Mouse (Mus musculus): ENCODE data around the gene Nova2. TPM values are rescaled to one million over a fixed set of nuclear protein-coding genes. Genes with fewer than 3 reads are reported as not detected.

Gene Nova2
- polyA plus RNA-seq, 1 experiment from 2014 or later, result 0.22 TPM

GRCm38 (mm10) chr7:18926041-18926790 is 528 bp downstream of the Nova2 start:
- peak; percentile 44 for ATAC-seq (ENCODE audit: low FRiP score, low TSS enrichment)
- H3K4me3 ChIP-seq (ENCODE audit: low read depth, low read length), result peak overlapping the region; percentile 45
- H3K36me3 ChIP-seq (ENCODE audit: control insufficient read depth, insufficient read depth, low read length), result no peaks in the 10 kb centered on the region
- 4% methylated on average over 28 of the region's 42 CpGs for WGBS
- peak overlapping the region; percentile 53 for H3K9ac ChIP-seq (ENCODE audit: low read length)
- 0 out of 2 replicates have a peak, but pooled peaks cover 2% of the 10 kb centered on the region for H3K4me1 ChIP-seq (replicated peaks; ENCODE audit: control insufficient read depth, insufficient read depth)
- no peaks in the 10 kb centered on the region for H3K9me3 ChIP-seq (ENCODE audit: control insufficient read depth, low read length)
- peak overlapping the region; percentile 35; the same call in 1 of the 2 replicates for H3K27ac ChIP-seq (replicated peaks)
- TF ChIP-seq CTCF (IDR thresholded peaks at IDR 0.05; ENCODE audit: low read depth) (no peak), EP300 (optimal IDR thresholded peaks at IDR 0.05) (no peak)
- 0 out of 2 replicates have a peak, but pooled peaks cover 2% of the 10 kb centered on the region for H3K27me3 ChIP-seq (ENCODE audit: control insufficient read depth, insufficient read depth, low read length)
- DNase-seq (ENCODE audit: low spot score), result peak; percentile 22
- H3K4me2 ChIP-seq (replicated peaks; ENCODE audit: low read depth), result peak overlapping the region; percentile 68

GRCm38 (mm10) chr7:18926911-18927310 is 1.2 kb downstream of the Nova2 start:
- Histone ChIP-seq H3K9me3 (ENCODE audit: control insufficient read depth, low read length) (no peaks in the 10 kb centered on the region), H3K27ac (replicated peaks) (no peak overlapping the region), H3K36me3 (ENCODE audit: control insufficient read depth, insufficient read depth, low read length) (no peaks in the 10 kb centered on the region), H3K4me1 (replicated peaks; ENCODE audit: control insufficient read depth, insufficient read depth) (0 out of 2 replicates have a peak, but pooled peaks cover 2% of the 10 kb centered on the region), H3K4me3 (ENCODE audit: low read depth, low read length) (peak overlapping the region; percentile 45; the same call in 1 of the 2 replicates), H3K27me3 (ENCODE audit: control insufficient read depth, insufficient read depth, low read length) (0 out of 2 replicates have a peak, but pooled peaks cover 2% of the 10 kb centered on the region), H3K4me2 (replicated peaks; ENCODE audit: low read depth) (peak overlapping the region; percentile 68), H3K9ac (ENCODE audit: low read length) (no peak overlapping the region)
- ATAC-seq (ENCODE audit: low FRiP score, low TSS enrichment), result 0 out of 2 replicates have a peak, but pooled peaks have one; percentile 3
- WGBS, result 40% methylated on average over 6 of the region's 6 CpGs
- no peak for TF ChIP-seq EP300 (optimal IDR thresholded peaks at IDR 0.05)
- TF ChIP-seq CTCF (IDR thresholded peaks at IDR 0.05; ENCODE audit: low read depth), result no peak
- no peak for DNase-seq (ENCODE audit: low spot score)

- H3K27ac ChIP-seq (replicated peaks), result no peak overlapping the region
- no peaks in the 10 kb centered on the region for H3K9me3 ChIP-seq (ENCODE audit: control insufficient read depth, low read length)
- 0 out of 2 replicates have a peak, but pooled peaks cover 2% of the 10 kb centered on the region for H3K4me1 ChIP-seq (replicated peaks; ENCODE audit: control insufficient read depth, insufficient read depth)
- ATAC-seq (ENCODE audit: low FRiP score, low TSS enrichment) (no peak), DNase-seq (ENCODE audit: low spot score) (no peak)
- 28% methylated on average over 3 of the region's 3 CpGs for WGBS
- H3K4me2 ChIP-seq (replicated peaks; ENCODE audit: low read depth), result no peak overlapping the region; the same call in 1 of the 2 replicates
- H3K27me3 ChIP-seq (ENCODE audit: control insufficient read depth, insufficient read depth, low read length), result 0 out of 2 replicates have a peak, but pooled peaks cover 2% of the 10 kb centered on the region
- H3K4me3 ChIP-seq (ENCODE audit: low read depth, low read length), result no peak overlapping the region
- H3K36me3 ChIP-seq (ENCODE audit: control insufficient read depth, insufficient read depth, low read length), result no peaks in the 10 kb centered on the region
- no peak overlapping the region for H3K9ac ChIP-seq (ENCODE audit: low read length)
- no peak for TF ChIP-seq EP300 (optimal IDR thresholded peaks at IDR 0.05)
- no peak for TF ChIP-seq CTCF (IDR thresholded peaks at IDR 0.05; ENCODE audit: low read depth)
These were observed 2.1 kb downstream of the Nova2 start for GRCm38 (mm10) chr7:18927759-18928158.

GRCm38 (mm10) chr7:18942376-18942775 is 16.7 kb downstream of the Nova2 start:
- Histone ChIP-seq H3K9ac (ENCODE audit: low read length) (no peak overlapping the region), H3K27ac (replicated peaks) (no peak overlapping the region), H3K4me1 (replicated peaks; ENCODE audit: control insufficient read depth, insufficient read depth) (no peaks in the 10 kb centered on the region), H3K36me3 (ENCODE audit: control insufficient read depth, insufficient read depth, low read length) (no peaks in the 10 kb centered on the region), H3K27me3 (ENCODE audit: control insufficient read depth, insufficient read depth, low read length) (no peaks in the 10 kb centered on the region), H3K4me3 (ENCODE audit: low read depth, low read length) (no peak overlapping the region), H3K9me3 (ENCODE audit: control insufficient read depth, low read length) (no peaks in the 10 kb centered on the region), H3K4me2 (replicated peaks; ENCODE audit: low read depth) (no peak overlapping the region)
- 14% methylated on average over 1 of the region's 1 CpGs for WGBS
- DNase-seq (ENCODE audit: low spot score) (no peak), ATAC-seq (ENCODE audit: low FRiP score, low TSS enrichment) (no peak)
- TF ChIP-seq EP300 (optimal IDR thresholded peaks at IDR 0.05) (no peak), CTCF (IDR thresholded peaks at IDR 0.05; ENCODE audit: low read depth) (no peak)

- ATAC-seq (ENCODE audit: low FRiP score, low TSS enrichment) (no peak), DNase-seq (ENCODE audit: low spot score) (no peak)
- H3K4me3 ChIP-seq (ENCODE audit: low read depth, low read length), result no peak overlapping the region
- H3K27me3 ChIP-seq (ENCODE audit: control insufficient read depth, insufficient read depth, low read length), result no peaks in the 10 kb centered on the region
- no peaks in the 10 kb centered on the region for H3K9me3 ChIP-seq (ENCODE audit: control insufficient read depth, low read length)
- no peak overlapping the region for H3K4me2 ChIP-seq (replicated peaks; ENCODE audit: low read depth)
- no peak overlapping the region for H3K27ac ChIP-seq (replicated peaks)
- 60% methylated on average over 9 of the region's 9 CpGs for WGBS
- no peaks in the 10 kb centered on the region for H3K4me1 ChIP-seq (replicated peaks; ENCODE audit: control insufficient read depth, insufficient read depth)
- no peak for TF ChIP-seq EP300 (optimal IDR thresholded peaks at IDR 0.05)
- no peak for TF ChIP-seq CTCF (IDR thresholded peaks at IDR 0.05; ENCODE audit: low read depth)
- no peak overlapping the region for H3K9ac ChIP-seq (ENCODE audit: low read length)
- no peaks in the 10 kb centered on the region for H3K36me3 ChIP-seq (ENCODE audit: control insufficient read depth, insufficient read depth, low read length)
These were observed 17.1 kb downstream of the Nova2 start for GRCm38 (mm10) chr7:18942815-18943214.

GRCm38 (mm10) chr7:18948151-18948550 is 22.5 kb downstream of the Nova2 start:
- H3K27me3 ChIP-seq (ENCODE audit: control insufficient read depth, insufficient read depth, low read length), result no peaks in the 10 kb centered on the region
- H3K27ac ChIP-seq (replicated peaks), result peak overlapping the region; percentile 36; the same call in 1 of the 2 replicates
- no peaks in the 10 kb centered on the region for H3K9me3 ChIP-seq (ENCODE audit: control insufficient read depth, low read length)
- H3K9ac ChIP-seq (ENCODE audit: low read length), result no peak overlapping the region
- WGBS, result 53% methylated on average over 6 of the region's 6 CpGs
- H3K4me3 ChIP-seq (ENCODE audit: low read depth, low read length), result no peak overlapping the region
- no peak overlapping the region for H3K4me2 ChIP-seq (replicated peaks; ENCODE audit: low read depth)
- no peaks in the 10 kb centered on the region for H3K36me3 ChIP-seq (ENCODE audit: control insufficient read depth, insufficient read depth, low read length)
- ATAC-seq (ENCODE audit: low FRiP score, low TSS enrichment) (peak; percentile 75), DNase-seq (ENCODE audit: low spot score) (peak; percentile 24)
- H3K4me1 ChIP-seq (replicated peaks; ENCODE audit: control insufficient read depth, insufficient read depth), result no peaks in the 10 kb centered on the region
- no peak for TF ChIP-seq CTCF (IDR thresholded peaks at IDR 0.05; ENCODE audit: low read depth)
- TF ChIP-seq EP300 (optimal IDR thresholded peaks at IDR 0.05), result no peak
